Mouse (Mus musculus): Measurements from ENCODE around the gene Doxl2.
A peak's percentile ranks its signal among the peaks of the same experiment; 100 is the strongest.

The Doxl2 gene

DNA sequence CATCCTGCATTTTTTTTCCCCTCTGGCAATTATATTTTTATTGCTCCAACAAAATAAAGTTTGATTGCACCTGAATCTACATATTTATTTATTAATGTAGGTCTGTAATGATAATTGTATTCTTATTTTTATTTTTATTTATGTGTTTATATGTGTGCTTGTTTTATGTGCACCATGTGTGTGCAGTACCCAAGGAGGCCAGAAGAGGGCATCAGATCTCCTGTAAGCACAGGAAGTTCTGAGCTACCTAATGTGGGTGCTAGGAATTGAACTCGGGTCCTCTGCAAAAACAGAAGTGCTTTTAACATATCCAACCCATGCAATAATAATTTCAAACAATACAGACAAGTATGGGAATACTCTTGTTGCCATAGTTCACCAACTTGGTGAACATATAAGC, 34.9 kb downstream of the Doxl2 start:
- DNase-seq (ENCODE audit: low read depth), result peak; percentile 49

DNA sequence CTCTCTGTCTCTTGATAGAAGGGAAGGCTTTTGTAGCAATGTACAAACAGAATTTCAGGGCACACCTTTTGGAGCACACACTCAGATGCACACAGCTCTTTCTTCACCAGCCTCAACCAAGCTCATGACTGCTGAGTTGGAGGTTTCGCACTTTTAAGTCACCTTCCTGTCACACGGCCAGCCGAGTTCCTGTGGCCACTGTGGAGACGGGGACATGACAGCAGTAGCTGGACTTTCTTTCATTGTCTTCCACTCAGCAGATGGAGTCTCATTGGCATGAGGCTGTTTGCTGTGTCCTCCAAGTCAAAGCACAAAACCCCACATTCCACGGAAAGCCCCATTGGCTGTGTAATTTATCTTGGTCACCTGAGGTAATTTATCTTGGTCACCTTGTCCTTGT, 36.4 kb downstream of the Doxl2 start:
- no peak for DNase-seq (ENCODE audit: low read depth)

DNA sequence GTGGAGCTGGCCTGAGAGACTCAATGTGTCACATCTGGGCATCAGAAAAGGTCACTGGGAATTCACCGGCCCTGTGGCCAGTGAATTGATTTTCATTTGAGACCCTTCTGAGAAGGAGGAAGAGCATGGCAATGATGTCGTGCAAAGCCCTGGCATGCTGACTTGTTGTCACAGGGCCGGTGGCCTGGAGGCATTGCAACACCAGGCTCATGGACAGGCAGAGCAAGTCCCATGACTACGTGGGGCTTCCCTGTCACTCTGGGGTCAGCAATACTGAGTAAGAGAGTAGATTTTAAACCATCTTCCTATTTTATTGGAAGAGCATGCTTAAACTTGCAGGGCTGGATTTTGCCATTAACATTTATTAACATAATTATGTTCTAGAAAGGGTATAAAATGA, 38.3 kb downstream of the Doxl2 start:
- no peak for DNase-seq (ENCODE audit: low read depth)

DNA sequence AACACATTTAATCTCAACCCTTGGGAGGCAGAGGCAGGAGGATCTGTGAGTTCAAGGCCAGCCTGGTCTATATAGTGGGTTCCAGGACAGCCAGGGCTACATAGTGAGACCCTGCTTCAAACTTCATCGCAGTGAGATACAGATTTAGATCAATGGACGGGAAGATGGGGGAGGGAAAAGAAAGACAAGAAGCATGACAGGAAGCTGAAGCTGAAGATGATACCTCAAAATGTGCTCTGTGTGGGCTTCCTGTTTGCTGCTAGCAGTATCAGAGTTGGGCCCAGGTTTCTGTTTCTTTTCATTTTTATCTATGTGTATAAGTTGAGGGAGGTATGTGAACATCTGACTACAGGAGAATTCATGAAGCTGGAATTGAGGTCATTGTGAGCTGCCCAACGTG, 38.7 kb downstream of the Doxl2 start:
- peak; percentile 78 for DNase-seq (ENCODE audit: low read depth)

DNA sequence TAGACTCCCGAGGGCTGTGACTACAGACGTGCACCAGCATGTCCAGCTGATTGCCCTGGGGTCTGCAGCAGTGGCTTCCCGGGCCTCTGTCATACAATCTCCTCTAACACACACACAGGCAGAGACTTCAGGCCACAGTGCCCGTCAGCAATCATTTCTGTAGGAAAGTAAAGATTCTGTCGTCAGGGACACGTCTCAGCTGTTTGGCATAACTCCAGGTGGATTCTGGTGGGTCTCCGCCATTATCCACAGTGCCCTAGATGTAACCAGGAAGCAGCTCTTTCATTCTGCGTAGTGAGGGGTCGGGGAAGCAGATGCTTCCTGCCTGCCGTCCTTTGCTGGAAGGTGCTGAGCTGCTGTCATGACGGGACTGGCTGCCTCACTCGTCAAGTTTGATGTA, 42.4 kb downstream of the Doxl2 start:
- peak; percentile 64 for DNase-seq (ENCODE audit: low read depth)

DNA sequence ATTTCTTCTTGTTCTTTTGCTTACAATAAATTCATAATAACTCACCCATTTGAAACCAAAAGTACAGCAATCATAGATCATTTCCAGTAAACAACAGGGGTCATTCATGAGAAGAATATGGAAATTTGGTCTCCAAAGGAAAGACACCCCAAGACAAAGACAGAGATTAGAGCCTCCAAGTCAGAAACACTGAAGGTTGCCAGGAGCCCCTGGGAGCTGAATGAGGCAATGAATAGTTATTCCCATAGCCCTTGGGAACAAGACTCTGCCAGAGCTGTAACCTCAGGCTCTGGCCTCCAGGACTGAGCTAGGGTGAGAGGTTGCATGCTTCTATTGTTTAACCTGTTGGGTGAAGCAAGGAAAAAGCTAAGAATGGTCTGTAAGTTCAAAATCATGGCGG, 44.6 kb downstream of the Doxl2 start:
- DNase-seq (ENCODE audit: low read depth), result no peak

DNA sequence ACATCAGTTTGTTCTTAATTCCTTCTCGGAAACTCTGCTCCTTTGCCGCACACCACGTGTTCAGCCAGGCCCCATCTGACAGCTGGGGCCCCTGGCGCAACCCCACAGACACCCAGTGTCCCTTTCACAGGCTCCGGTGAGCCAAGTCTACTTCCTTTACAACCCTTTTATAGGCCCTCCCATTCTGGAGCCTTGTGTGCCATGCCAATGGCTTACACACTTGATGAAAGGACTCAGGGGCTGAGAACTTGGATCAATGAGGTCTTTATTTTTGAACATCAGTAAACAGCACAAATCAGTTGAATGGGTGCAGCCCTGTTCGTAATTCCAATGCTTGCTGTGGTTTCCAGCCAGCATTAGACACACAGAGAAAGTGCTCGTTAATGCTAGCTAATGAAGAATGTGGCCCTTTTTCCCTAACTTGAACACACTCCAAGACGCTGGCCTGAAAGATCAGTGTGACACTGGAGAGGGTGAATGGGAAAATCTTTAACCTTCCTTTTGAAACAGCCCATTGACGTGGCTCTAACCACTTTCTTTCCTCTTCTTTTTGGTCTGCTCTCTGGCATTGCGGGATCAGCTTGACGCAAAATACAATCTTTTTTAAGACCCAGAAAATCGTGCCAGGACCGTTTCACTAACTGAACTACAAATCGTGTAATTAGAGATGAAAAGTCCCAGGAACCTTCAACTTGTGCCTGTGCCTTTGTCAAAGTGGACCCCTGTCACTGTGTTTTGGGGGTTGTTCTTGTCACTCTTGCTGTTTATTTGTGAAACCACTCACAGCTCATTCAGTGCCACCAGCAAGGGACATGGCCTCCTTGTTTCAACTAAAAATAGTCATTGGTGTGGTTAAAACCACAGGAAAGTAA, 46.6 kb downstream of the Doxl2 start:
- peak; percentile 45 for DNase-seq (ENCODE audit: low read depth)

DNA sequence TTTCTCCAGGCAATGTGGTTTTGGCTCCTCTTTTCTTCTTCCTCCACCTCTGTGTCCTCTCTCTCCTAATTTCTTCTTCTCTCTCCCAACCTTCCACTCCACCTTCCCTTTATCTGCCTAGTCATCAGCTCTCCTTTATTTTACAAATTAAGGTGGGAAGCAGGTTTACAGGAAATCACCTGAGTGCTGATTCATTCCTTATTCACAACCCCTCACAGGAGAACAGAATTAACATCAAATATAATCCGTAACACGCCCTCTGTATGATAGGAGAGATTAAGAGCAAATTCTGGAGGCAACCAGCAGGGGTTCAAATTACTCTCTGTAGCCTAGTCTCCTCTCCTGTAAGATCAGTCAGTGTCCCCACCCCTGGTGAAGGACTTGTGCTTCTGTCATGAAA, 47.6 kb downstream of the Doxl2 start:
- DNase-seq (ENCODE audit: low read depth), result no peak

DNA sequence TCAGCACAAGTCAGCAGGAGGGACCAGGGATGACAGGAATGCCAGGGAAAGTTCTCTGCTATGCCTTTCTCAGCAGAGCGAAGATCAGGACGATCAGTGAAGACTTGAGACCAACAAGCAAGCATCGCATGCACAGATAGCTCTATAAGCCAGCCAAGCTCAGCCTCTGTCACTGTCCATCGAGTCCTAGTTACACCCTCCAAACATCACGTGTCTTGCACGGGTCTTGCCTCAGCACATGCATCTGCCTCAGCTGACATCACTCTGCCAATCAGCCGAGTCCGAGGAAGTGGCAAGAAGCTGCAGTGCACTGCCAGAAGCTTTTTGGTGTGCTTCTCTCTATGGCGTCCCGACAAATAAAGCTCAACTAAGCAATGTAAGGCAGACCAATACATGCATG, 48.6 kb downstream of the Doxl2 start:
- no peak for DNase-seq (ENCODE audit: low read depth)

DNA sequence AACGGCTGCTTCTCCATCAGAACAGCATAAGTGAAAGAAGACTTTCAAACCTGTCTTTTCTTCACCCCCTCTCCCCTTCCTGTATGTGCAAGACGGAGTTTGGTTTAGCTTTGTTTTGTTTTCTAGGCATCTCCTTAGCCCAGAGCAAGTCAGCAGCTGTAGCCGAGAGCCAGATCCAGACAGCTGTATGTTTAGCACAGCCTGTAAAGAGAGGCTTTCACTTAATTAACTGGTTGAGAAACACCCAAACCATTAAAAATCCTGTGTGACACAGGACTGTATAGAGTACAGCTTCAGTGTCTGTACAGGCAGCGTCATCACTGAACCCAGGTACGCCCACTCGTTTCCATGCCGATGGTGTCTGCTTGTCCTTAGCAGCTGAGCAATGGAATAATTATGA, 50.5 kb downstream of the Doxl2 start:
- no peak for DNase-seq (ENCODE audit: low read depth)

DNA sequence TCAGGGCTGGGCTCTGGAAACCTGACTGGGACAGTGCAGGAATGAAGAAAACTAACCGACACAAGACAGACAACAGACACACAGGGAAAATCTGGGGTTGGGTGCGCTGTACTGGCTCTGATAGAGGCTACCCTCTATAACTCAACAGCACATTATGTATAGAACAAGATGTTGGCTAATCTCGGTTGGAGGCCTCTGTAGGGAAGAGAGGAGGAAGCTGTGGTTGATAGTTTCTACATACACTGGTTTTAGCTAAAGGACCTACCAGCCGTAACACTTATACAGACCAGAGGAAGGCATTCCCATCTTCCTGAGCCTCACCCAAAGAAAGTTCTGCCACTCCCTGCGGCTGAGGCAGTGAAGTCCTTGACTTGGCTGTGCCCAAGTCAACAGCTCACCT, 51.7 kb downstream of the Doxl2 start:
- DNase-seq (ENCODE audit: low read depth), result no peak

DNA sequence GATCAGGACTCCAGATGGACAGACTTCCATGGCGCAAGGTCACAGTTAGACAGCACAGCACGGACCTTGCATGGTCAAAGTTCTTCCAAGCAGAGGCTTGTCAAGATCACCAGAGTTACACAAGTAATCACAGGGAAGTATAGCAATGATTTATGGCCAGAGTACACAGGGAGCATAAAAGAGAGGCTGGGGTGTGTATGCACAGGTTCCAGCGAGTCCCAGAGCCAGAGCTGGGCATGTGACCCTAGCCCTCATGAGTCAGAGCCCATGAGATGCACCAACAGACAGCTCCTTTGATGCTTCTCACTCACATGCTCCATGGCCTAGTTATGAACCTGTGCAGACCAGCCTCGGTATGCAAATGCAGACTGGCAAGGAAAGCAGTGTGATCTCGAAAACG, 53.3 kb downstream of the Doxl2 start:
- no peak for DNase-seq (ENCODE audit: low read depth)

Data from induced T-regulatory cell, adult 2 months (primary cell).